Mouse (Mus musculus): ENCODE results near the gene Gm3573.
"Not testable (repeated sequence)": the region's sequence is repeated elsewhere in the genome, so short reads cannot be mapped to it uniquely, and the experiment has no call there.

The Gm3573 gene

GRCm38 (mm10) chr14:42190691-42191090, at the start of gene Gm3573:
Gm3573 (minus strand) TSS chr14:42190791.
- DNase-seq, result not testable (repeated sequence)

- DNase-seq, result peak; percentile 1
Observed at GRCm38 (mm10) chr14:42216766-42217537, 26.4 kb upstream of the Gm3573 start.

- DNase-seq, result not testable (repeated sequence)
Observed at GRCm38 (mm10) chr14:42183936-42184335, 6.7 kb downstream of the Gm3573 start.

GRCm38 (mm10) chr14:42162522-42162921, 28.1 kb downstream of the Gm3573 start, which contains the start of gene Gm17027:
Gm17027 (minus strand) TSS chr14:42162622.
- not testable (repeated sequence) for DNase-seq

All from thymus, postnatal 25 days (tissue).